Mouse (Mus musculus) lung, postnatal 36 days (tissue): ENCODE measurements around the gene Olfr1101.

Source experiments
- DNase-seq: peaks from one replicate; pipeline ENCODE4 v3.0.0; 2022; ENCODE audit warnings: mixed read lengths

Gene Olfr1101

DNA sequence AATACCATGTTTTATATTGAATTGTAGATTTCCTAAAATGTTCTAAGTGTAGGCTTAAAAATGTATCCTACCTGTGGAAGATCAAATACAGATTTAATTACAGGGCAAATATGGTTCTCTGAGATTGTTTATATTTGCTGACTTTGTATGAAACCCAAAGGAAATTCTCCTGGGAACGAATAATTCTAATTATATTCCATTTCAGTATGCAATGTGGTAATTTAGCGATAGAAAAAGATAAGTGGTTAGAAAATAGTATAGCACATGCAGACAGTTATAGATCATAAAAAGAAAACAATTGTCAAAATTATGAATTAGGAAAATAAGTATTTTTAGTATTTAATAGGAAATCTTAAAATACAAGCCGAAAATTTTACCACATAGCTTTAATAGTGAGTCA, at the start of gene Olfr1101:
Olfr1101 (minus strand) TSS at position 101 of the 400 bp plus-strand sequence.
- DNase-seq: no peak

DNA sequence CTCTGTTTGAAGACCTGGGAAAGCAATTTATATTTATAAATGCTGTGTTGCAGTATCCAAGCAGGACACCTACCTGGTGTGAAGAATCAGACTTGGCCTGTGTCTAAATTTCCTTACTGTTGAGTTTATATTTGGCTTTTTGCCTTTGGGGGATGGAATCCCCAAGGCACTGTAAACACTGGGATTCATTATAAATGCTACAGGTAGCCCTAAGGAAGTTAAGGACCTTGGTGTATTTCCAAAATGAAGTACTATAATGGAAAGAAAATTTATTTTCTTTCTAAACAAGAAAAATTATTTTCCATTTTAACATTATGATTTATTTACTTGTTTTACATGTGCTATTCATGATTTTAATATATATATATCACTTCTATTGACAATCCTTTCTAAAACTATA, 45.4 kb upstream of the Olfr1101 start, which contains the start of gene Olfr1105:
Olfr1105 (minus strand) TSS at position 101 of the 400 bp plus-strand sequence.
- DNase-seq: no peak

DNA sequence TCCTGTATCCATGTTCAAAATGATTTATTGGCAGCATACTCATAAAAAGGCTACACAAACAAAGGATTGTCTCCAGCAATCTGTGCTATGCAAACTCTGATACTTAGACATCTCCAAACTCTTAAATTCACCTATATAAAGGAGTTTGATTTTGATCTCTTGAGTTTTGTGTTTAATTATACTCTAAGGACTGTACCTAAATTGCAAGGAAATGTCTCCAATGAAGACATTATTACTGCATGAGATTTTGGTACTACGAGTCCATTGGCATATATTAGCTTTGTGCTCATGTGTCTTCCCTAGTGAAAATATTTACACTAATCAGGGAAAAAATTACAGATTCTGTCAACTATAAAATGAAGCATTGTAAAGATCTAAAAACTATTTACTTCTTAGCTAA, 36.0 kb upstream of the Olfr1101 start, which contains the start of gene Olfr1104:
Olfr1104 (minus strand) TSS at position 101 of the 400 bp plus-strand sequence.
- no peak for DNase-seq

DNA sequence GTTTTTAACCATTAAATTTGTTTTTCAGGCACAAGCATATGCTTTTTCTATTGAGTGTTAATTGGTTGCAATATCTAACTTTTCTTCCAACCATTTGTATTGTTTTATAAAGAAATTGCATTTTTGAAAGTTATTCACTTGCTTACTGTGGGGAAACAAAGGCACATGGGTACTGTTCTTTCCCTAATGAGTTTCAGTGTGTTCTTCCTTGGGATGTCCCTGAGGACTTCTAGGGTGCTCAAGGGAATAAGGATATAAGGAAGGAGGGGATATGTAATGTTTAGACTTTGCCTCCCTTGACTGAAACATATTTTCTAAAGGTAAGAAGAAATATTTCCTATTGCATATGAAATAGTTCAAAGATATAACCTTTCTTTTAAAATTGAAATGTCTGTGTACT, 7.1 kb upstream of the Olfr1101 start, which contains the start of gene Olfr1102:
Olfr1102 (plus strand) TSS at position 301 of the 400 bp plus-strand sequence.
- DNase-seq: no peak

DNA sequence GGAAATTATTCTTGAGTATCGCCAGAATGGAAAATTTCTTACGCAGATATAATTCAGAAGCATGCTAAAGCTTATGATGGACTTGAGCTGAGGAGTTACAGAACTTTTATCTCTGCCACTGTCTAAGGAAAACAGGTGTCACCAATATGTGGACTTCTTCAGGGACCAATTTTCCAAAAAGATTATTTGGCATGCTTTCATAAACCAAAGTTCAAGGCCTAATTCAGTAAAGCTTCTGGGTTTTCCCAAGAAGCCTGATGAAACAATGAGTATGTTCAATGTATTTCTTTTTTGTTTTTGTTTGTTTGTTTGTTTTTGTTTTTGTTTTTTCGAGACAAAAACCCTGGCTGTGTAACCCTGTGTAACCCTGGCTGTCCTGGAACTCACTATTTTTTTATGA, 11.2 kb downstream of the Olfr1101 start, which contains the start of gene Olfr1100:
Olfr1100 (minus strand) TSS at position 101 of the 400 bp plus-strand sequence.
- DNase-seq: no peak

DNA sequence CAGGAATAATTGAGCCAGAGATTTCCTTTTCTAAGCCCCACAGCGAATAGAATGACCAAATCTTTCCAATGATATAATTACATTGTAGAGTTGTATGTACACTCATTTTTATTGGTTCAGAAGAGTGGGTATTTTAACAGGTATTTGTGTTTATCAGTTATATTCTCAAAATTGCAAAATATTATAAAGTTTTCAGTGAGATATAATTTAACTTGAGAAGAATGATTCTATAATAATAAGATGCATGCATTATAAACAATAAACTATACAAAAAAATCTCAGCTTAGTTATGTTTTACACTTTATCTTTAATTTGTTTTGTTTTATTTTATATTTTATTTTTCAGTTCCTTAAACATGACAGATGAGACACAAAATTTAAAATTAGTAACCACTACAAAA, 30.4 kb downstream of the Olfr1101 start, which contains the start of gene Olfr1099:
Olfr1099 (minus strand) TSS at position 101 of the 400 bp plus-strand sequence.
- DNase-seq: no peak
